Mouse (Mus musculus) left cerebral cortex, adult 18-20 months (tissue): ENCODE measurements around the gene Ubr2. TPM values are rescaled to one million over a fixed set of nuclear protein-coding genes. Genes with fewer than 3 reads are reported as not detected.

Experiments
- DNase-seq, 2 experiments: peaks; one replicate each; pipeline ENCODE4 v3.0.0; 2021 to 2022; ENCODE audit warnings: low spot score in 2 of 2, mixed read lengths in 1 of 2
- total RNA-seq, 2 experiments: library from RNA; stranded (reverse); gene quantifications; 2 replicates each; pipeline ENCODE4 v1.2.3; 2021

The Ubr2 gene
- total RNA-seq, 2 experiments from 2014 or later: 54.7 to 55.3 TPM

- no peak for DNase-seq
Observed at GRCm38 (mm10) chr17:46885218-46885909, 125.0 kb downstream of the Ubr2 start.

GRCm38 (mm10) chr17:46884766-46885165 lies 125.6 kb downstream of the Ubr2 start:
- no peak for DNase-seq

GRCm38 (mm10) chr17:46883107-46883506 lies 127.2 kb downstream of the Ubr2 start:
- DNase-seq: no peak

- DNase-seq: no peak
Observed at GRCm38 (mm10) chr17:46881728-46882127, 128.6 kb downstream of the Ubr2 start.

- no peak for DNase-seq
Observed at GRCm38 (mm10) chr17:46880322-46880721, 130.0 kb downstream of the Ubr2 start.

GRCm38 (mm10) chr17:46879841-46880311 lies 130.5 kb downstream of the Ubr2 start:
- DNase-seq: no peak

Other genes starting within 250 kb of the Ubr2 start
- under 1 TPM in 1 of 2 experiments, not detected in 1; 0.28 TPM for gene Ptcra, start 246.8 kb downstream of the Ubr2 start, total RNA-seq
- 1 to 10 TPM; 6.4 to 8.3 TPM for gene 2310039H08Rik, start 237.9 kb downstream of the Ubr2 start, total RNA-seq
- 10 to 100 TPM; 48.2 to 53.2 TPM for gene Rpl7l1, start 227.9 kb downstream of the Ubr2 start, total RNA-seq
- 10 to 100 TPM; 53.2 to 58.9 TPM for gene Bicral, start 152.1 kb downstream of the Ubr2 start, total RNA-seq
- 10 to 100 TPM; 33.5 to 33.8 TPM for gene Tbcc, start 119.9 kb downstream of the Ubr2 start, total RNA-seq
- not detected for gene Prph2, start 100.1 kb downstream of the Ubr2 start, total RNA-seq